Mouse (Mus musculus): ENCODE data around the gene Usp36. TPM values are rescaled to one million over a fixed set of nuclear protein-coding genes. Genes with fewer than 3 reads are reported as not detected.
"Not testable (repeated sequence)": the region's sequence is repeated elsewhere in the genome, so short reads cannot be mapped to it uniquely, and the experiment has no call there.

Gene Usp36
- total RNA-seq, 2 experiments from 2014 or later: 12.0 to 14.5 TPM

DNA sequence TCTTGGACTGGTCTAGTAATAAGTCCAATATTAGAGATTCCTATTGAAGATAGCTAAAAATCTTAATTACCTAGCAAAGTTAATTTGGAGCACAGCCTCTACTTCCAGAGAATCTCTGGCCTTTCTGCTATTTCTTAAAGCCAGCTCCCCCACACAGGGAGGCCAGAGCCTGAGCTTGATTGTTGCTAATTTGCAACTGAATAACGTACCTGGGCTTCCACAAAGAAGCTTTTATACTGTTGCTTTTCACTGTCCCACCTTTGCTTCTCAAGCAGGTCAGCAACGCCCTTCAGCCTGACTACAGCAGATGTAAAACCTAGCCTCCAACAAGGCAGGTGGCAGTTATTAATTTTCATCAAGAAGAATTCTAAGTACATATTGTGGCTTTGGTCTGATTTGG lies 17.9 kb upstream of the Usp36 start:
- DNase-seq (ENCODE audit: low spot score); intact Hi-C loops (cut with DNase I): not testable (repeated sequence)

DNA sequence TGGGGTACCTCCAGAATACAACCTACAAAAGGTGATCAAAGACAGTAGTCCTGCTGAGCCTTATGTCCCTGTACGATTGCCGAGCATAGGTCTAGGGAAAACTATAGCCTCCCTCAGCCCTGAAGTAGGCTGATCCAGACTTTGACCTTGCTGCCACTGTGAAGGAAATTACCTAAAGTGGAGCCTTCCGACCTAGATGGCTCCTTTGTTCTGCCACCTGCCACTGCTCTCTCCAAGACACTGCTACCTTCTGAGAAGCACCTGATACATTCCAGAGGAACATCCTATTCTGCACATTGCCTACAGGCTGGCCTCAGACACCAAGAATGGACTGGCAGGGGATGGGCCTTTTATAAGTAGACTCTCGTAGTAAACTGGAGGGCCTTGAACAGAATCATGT lies 13.9 kb upstream of the Usp36 start:
- intact Hi-C loops (cut with DNase I); DNase-seq (ENCODE audit: low spot score): not testable (repeated sequence)

DNA sequence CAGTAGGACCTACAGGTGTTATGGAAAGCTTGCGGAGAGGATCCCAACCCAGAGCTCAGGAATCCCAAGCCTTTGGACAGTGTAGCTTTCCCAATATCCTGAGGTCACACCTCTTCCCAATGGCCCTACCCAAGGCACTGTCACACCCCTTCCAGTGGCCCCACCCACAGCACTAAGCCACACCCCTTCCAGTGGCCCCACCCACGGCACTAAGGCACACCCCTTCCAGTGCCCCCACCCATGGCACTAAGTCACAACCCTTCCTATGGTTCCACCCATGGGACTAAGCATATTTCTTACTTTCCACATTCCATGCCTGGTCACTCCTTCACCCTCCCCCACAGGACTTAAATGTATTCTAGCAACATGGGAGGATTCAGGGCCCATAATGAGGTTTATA lies 8.8 kb upstream of the Usp36 start:
- DNase-seq (ENCODE audit: low spot score): no peak
- intact Hi-C loops (cut with DNase I): no loop called here

DNA sequence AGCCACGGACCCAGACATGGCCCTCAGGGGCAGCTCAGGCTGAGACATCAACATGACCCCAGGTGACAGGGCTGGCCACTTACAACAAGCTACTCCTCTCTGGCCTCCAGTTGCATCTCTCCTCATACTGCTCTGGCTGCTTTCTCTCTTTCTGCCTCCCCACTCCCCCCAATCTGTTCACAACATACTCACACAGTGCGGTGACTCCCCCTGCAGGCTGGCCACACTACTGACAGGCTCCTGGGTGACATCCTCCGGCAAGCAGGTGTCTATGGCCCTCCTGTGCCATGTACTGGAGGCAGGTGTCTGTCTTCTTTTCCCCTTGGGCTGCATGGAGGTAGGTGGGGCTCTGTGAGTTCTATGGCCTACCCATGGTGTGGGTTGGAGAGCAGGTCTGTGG lies 7.9 kb upstream of the Usp36 start:
- DNase-seq (ENCODE audit: low spot score): no peak
- intact Hi-C loops (cut with DNase I): no loop called here

DNA sequence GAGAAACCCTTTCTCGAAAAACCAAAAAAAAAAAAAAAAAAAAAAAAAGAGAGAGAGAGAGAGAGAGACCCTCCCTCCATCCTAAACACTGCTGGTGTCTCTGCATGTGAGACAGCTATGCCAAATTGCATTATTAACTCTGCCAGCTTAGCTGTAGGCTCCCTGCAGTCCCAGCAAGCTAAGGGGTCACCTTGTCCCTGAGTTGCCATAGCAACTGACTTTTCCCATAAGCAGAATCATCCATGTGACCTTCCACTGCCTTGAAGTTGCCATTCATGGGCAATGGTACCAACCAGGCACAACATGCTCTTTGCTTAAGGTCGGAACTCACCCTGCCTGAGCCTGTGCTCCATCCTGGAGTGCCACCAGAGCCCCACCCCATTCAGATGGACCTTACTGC lies 5.0 kb upstream of the Usp36 start:
- intact Hi-C loops (cut with DNase I): no loop called here
- no peak for DNase-seq (ENCODE audit: low spot score)

DNA sequence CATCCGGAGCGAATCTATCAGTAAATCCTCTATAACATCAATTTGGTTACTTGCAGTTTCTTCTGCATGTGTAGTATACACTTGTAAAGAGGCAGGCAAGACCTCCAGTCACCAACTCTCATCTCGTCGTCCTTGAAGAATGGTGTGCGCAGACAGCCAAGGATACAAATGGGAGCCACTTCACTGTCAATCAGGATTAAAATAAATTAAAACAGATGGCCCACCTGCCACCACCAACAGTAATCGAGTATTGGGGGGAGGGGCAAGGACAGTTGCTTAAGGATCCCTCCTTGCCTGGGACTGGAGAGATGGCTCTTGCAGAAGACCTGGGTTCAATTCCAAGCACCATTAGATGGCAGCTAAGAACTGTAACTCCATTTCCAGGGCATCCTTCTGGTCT lies 2.6 kb upstream of the Usp36 start:
- no peak for DNase-seq (ENCODE audit: low spot score)
- intact Hi-C loops (cut with DNase I): no loop called here

DNA sequence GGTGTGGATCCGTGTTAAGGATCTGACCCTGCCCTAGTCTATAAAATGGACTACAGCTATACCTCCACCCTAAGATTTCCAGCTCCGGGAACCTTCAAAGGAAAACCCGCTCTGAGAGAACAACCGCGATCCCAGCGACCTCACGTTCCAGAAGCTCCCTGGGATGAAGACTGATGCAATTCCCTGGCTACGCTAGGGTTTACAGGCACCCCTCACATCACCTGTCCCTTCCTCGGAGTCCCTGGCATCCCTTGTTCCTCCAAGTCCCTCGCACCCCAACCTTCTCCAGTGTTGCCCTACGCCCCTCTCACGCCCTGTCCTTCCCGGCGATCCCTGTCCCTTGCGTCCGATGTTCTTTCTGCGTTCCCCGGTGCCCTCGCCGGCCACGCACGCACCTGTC lies 482 bp downstream of the Usp36 start:
- DNase-seq (ENCODE audit: low spot score): no peak
- intact Hi-C loops (cut with DNase I): no loop called here

DNA sequence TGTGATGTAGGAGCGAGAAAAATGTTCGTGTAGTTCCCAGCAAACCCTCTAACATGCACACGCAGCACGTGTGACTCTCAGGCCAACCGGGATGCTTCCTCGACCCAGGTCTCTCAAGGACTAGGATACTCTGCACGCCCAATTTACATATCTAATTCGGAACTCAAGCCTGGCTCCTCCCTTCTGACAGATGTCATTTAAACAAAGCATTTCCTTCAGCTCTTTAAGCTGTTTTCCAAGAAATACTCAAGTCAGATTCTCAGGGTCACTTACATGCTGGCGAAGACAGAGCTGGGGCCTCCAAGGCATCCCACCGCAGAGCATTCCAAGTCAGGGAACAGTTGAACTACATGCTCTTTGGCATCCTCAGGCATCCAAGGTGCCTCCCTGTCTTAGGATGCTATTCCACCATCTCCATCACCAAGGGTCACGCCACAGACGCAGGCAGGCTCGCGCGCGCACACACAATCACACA lies 970 bp downstream of the Usp36 start:
- no peak for DNase-seq (ENCODE audit: low spot score)
- intact Hi-C loops (cut with DNase I): no loop called here

DNA sequence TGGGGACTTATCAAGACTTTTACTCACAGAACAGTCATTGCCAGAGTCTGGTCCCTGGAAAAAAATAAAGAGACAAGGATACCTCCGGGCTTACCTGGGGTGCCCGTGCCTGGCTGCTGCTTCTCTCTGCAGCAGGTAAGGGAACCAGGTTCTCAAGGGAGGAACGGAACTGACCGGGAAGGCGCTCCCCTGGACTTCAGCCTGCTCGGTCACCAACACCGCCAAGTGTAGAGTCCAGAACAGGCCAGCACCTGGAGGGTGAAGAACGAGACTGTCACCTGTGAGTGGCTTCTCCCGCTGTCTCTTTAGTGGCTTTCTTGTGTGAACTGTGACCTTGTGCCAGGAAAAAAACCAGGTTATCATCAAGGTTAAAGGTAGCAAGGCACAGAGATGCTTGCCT lies 2.5 kb downstream of the Usp36 start:
- no peak for DNase-seq (ENCODE audit: low spot score)
- intact Hi-C loops (cut with DNase I): no loop called here

DNA sequence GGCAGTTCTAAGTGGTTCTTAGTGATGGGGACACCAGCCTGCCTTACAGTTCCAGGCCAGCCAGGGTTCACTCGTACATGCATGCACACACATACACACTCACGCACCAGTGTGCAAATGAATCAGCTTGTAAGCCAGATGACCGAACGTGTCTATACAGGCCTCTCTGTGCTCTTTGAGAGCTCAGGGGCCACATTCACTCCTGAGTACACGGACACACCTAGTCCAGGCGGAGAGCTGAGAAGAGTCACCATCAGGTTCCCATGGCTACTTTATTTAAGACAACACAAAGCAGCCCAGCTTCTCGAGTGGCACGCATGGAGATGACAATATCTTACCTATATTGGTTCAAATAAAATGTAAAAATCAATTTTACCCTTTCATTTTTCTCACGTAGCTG lies 3.6 kb downstream of the Usp36 start:
- intact Hi-C loops (cut with DNase I): no loop called here
- DNase-seq (ENCODE audit: low spot score): no peak

DNA sequence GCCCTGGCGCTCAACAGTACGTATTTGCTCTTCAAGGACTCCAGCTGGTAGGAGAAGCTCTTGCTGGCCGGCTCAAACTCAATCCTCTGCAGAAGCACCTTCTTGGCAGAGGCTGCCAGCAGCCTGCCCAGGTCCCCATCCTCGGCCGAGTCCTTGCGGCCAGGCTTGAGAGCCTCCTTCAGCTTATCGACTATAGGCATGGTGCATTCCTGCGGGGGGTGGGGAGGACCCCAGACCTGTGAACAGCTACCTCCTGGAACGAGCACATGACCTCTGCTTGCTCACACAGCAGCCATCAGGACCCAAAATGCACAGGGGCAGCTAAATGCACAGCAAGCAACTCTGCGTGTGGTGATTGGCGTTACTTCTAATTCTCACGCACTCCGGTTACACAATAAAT lies 4.3 kb downstream of the Usp36 start:
- intact Hi-C loops (cut with DNase I): no loop called here
- no peak for DNase-seq (ENCODE audit: low spot score)

DNA sequence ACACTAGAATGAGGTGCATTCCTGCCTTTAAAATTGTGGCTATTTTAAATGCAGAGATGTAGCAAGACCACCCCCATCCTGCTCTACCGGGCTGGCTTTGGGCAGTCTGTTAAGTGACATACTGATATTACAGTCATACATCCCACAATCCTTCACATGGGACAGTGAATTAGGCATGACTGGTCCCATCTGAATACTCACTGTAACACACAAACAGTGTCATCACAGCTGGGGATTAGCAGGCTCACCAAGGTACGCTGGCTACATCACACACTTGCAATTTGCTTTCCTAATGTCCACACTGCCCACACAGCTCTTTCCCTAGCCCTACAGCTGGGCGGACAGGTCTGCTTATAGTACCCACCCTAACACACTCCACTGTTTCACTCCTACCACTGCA lies 9.8 kb downstream of the Usp36 start:
- intact Hi-C loops (cut with DNase I): no loop called here
- no peak for DNase-seq (ENCODE audit: low spot score)

DNA sequence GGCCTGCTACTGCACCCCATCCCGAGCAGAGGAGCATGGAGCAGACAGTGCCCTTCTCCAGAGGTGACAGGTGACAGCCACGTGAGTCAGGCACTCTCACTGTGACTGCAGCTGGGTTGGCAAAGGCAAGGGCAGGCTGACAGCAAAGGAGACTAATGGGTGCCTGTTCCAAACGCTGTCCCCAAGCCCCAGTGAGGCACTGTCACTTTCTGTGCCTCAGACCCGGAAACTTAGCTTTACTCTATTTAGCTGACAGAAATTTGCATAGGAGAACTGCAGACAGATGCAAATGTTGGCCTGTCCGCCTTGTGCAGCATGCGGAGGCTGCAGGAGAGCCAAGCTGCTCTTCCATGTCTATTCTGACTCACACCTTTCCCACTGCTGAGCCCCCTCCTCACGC lies 13.7 kb downstream of the Usp36 start:
- intact Hi-C loops (cut with DNase I): no loop called here
- no peak for DNase-seq (ENCODE audit: low spot score)

DNA sequence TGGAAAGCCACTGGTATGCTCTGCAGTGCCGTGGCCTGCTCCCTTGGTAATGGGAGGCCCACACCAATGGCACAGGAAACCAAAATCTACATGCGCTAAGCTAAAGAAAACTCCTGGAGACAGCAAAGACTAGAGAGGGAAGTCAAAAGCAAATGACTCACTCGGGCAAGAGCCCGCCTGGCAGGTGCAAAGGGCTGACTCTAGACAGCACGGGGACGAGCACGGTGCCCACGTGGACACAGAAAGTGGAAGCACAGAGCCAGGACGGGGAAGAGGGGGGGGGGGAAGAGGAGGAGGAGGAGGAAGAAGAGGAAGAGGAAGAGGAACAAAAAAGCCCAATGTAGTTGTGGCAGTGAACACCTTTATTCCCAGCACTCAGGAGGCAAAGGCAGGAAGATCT lies 15.0 kb downstream of the Usp36 start:
- no peak for DNase-seq (ENCODE audit: low spot score)
- intact Hi-C loops (cut with DNase I): no loop called here

DNA sequence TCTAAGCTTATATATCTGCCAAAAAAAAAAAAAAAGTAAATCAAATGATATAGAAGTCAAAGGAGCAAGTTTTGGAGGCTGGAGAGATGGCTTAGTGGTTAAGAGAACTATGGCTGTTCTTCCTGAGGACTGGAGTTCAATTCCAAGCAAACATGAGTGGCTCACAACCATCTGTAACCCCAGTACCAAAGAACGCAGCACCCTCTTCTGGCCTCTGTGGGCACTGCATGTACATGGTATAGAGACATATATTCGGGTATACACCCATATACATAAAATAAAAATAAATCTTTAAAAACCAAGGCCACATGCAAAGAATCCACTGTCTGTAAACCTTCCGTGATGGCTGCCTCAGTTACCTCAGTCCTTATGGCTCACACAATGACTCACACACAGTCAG lies 20.2 kb downstream of the Usp36 start:
- DNase-seq (ENCODE audit: low spot score): no peak
- intact Hi-C loops (cut with DNase I): loop anchor here (5.0 kb wide), 1 partner anchor 168 kb away; no protein-coding TSS in a partner anchor

DNA sequence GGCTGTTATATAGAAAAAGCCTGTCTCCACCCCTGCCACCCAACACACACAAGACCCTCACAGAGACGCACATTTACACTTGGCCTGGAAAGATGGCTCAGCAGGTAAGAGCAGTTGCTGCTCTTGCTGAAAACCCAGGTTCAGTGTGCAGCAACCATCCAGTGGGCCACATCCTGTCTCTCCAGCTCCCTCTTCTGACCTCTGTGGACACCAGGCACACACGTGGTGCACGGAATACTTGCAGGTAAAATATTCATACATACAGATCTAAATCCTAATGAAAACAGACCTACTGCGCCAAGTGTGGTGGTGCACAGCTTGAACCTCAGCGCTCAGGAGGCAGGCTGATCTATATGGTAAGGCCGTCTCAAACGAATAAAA lies 23.4 kb downstream of the Usp36 start:
- intact Hi-C loops (cut with DNase I): loop anchor here (2.0 to 5.0 kb wide), 2 partner anchors 164 to 184 kb away; no protein-coding TSS in a partner anchor
- DNase-seq (ENCODE audit: low spot score): no peak

DNA sequence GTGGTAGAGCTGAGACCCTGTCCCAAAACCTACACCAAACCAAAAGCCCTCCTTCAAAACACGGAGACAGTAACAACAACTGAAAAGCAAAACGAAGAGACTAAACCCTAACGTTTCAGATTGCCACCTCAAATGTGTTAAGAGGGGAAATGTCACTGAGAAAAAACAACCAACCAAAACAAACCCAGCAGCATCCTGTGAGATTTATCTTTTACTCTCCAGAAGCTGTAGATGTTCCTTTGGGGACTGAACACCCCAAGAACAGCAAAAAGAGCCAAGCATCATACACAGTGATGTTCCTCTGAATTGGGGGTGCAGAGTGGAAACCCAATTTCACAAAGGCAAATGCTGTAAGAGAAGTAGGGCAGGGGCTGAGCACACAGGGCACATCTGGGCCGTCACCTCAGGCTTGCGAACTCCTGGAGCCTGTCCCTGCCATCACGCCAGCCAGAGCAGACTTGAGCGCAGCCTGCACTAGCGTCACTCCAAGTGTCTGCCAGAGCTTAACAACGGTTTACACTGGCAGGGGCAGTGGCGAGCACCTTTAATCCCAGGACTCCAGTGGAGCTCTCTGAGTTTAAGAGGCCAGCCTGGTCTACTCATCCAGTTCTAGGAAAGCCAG lies 23.9 kb downstream of the Usp36 start:
- intact Hi-C loops (cut with DNase I): loop anchor here (2.0 to 5.0 kb wide), 2 partner anchors 164 to 183 kb away; no protein-coding TSS in a partner anchor
- no peak for DNase-seq (ENCODE audit: low spot score)

DNA sequence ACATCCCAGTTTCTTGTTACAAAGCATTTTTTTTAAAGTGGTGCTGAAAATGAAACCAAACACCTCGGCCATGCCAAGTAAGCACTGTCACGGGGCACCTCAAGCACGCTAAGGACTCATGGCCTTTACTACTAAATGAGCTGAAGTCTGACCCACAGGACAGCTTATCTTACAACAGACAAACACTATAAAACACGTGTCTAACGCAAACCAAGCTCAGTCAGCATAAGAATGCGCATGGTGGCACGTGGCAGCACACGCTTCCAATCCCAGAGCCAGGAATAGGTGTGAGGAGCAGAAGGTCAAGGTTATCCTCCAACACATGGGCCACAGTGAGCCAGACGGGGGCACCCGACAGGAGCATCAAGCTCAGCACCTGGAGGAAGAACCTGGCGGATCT lies 24.4 kb downstream of the Usp36 start:
- DNase-seq (ENCODE audit: low spot score): no peak
- intact Hi-C loops (cut with DNase I): loop anchor here (2.0 to 5.0 kb wide), 2 partner anchors 163 to 183 kb away; no protein-coding TSS in a partner anchor

DNA sequence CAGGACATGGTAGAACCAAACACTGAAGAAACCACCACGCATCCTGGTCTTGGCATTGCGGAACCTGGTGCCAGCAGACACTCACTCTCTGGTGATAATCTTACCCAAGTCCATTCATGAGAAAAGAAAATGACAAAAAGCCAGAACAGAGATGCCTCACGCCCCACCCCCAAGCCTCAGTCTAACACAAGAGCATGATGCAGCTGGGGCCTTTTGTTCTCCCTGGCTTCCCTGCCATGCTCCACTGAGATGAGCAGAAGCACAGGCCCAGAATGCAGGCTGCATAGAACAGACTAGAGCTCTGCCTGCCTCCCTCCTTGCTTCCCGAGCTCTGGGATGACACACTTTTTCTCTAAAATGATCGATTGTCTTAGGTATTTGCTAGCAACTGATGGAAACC lies 26.9 kb downstream of the Usp36 start:
- intact Hi-C loops (cut with DNase I): no loop called here
- DNase-seq (ENCODE audit: low spot score): no peak

DNA sequence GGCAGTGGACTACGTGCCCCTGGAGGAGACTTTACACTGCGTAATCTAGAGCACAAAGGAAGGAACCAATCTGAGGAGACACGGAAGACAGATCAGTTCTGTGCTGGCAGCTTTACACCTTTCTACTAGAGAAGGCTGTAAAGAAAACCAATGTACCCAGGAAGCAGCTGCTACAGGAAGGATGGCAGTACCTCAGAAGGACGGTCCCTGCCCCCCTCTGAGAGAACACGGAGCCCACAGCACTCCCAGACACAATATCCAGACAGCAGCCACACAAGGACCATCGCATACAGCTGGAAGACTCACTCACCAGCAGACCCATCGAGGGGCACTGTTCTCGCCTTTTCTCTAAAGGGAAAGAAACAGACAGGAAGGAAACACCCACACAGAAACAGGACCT lies 30.0 kb downstream of the Usp36 start:
- no peak for DNase-seq (ENCODE audit: low spot score)
- intact Hi-C loops (cut with DNase I): no loop called here

DNA sequence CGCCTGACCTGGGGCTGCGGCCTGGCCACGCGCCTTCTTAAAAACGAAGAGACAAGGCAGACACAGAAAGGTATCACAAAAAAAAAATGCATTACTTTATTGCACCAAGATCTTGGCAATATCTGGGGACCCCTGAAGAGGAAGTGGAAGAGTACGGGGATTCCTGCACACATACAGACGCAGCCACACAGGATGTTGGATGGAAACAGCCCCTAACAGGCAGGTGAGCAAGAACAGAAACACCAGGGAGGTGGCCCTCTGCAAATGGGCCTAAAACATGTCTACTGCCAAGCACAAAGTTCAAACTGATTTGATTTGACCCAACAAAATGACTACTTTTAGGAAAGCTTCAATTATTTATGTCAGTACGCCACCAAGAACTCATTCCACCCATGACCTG lies 30.5 kb downstream of the Usp36 start:
- intact Hi-C loops (cut with DNase I): no loop called here
- DNase-seq (ENCODE audit: low spot score): no peak

DNA sequence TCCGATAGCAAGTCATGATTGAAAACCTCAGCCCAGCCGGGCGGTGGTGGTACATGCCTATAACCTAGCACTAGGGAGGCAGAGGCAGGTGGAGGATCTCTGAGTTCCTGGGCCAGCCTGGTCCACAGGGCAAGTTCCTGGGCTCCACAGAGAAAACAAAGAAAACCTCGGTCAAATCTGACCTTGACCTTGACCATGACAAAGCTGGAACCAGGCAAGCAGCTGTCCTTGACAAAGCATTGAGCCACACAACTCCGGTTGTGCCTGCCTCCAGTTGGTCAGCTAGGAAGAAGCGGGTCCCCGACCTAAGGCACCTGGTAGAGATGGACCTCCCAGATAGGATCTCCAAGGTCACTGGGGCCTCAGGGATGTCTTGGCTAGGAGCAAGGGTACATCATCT lies 33.7 kb downstream of the Usp36 start:
- intact Hi-C loops (cut with DNase I): no loop called here
- DNase-seq (ENCODE audit: low spot score): no peak
